Mouse (Mus musculus) v-Abl transformed pro-B cells (cell line): ENCODE results near the gene Hip1.

Experiments
- in situ Hi-C, 2 experiments: fragments of 400-800 bp; cut with MboI; formaldehyde crosslinking; loops; one replicate each; pipeline ENCODE4 v1.15.1; 2025; ENCODE audit not compliant: unreplicated experiment in 2 of 2

Hip1 gene

GRCm38 (mm10) chr5:135456515-135456914 is 88.4 kb downstream of the Hip1 start:
- in situ Hi-C loops: loop anchor here in 1 of 2 experiments (5.0 kb wide), 1 partner anchor 36 kb away; no protein-coding TSS in a partner anchor

- in situ Hi-C loops: loop anchor here in 1 of 2 experiments (5.0 kb wide), 1 partner anchor 33 kb away; no protein-coding TSS in a partner anchor
Observed at GRCm38 (mm10) chr5:135454256-135454655, 90.7 kb downstream of the Hip1 start.

- in situ Hi-C loops: loop anchor here in 1 of 2 experiments (5.0 kb wide), 1 partner anchor 36 kb away; no protein-coding TSS in a partner anchor
Observed at GRCm38 (mm10) chr5:135451559-135451958, 93.4 kb downstream of the Hip1 start.

- in situ Hi-C loops: loop anchor here in 1 of 2 experiments (5.0 kb wide), 1 partner anchor 36 kb away; no protein-coding TSS in a partner anchor
Observed at GRCm38 (mm10) chr5:135451100-135451499, 93.8 kb downstream of the Hip1 start.

- in situ Hi-C loops: no loop called here
Observed at GRCm38 (mm10) chr5:135445755-135446154, 99.2 kb downstream of the Hip1 start.

GRCm38 (mm10) chr5:135442430-135442829 is 102.5 kb downstream of the Hip1 start:
- in situ Hi-C loops: no loop called here

- in situ Hi-C loops: loop anchor here in 1 of 2 experiments (10.0 kb wide), 1 partner anchor 50 kb away; no protein-coding TSS in a partner anchor
Observed at GRCm38 (mm10) chr5:135435039-135435438, 109.9 kb downstream of the Hip1 start.

GRCm38 (mm10) chr5:135433861-135434260 is 111.1 kb downstream of the Hip1 start:
- in situ Hi-C loops: loop anchor here in 1 of 2 experiments (10.0 kb wide), 1 partner anchor 51 kb away; no protein-coding TSS in a partner anchor

- in situ Hi-C loops: loop anchor here in 1 of 2 experiments (10.0 kb wide), 1 partner anchor 54 kb away; no protein-coding TSS in a partner anchor
Observed at GRCm38 (mm10) chr5:135431111-135431510, 113.8 kb downstream of the Hip1 start.

- in situ Hi-C loops: no loop called here
Observed at GRCm38 (mm10) chr5:135428786-135429185, 116.1 kb downstream of the Hip1 start.

- in situ Hi-C loops: no loop called here
Observed at GRCm38 (mm10) chr5:135410266-135410665, 134.7 kb downstream of the Hip1 start.

GRCm38 (mm10) chr5:135408114-135408513 is 136.8 kb downstream of the Hip1 start:
- in situ Hi-C loops: loop anchor here in 1 of 2 experiments (10.0 kb wide), 2 partner anchors 357 to 447 kb away; no protein-coding TSS in a partner anchor

- in situ Hi-C loops: loop anchor here in 1 of 2 experiments (10.0 kb wide), 2 partner anchors 359 to 449 kb away; no protein-coding TSS in a partner anchor
Observed at GRCm38 (mm10) chr5:135405437-135405836, 139.5 kb downstream of the Hip1 start.

GRCm38 (mm10) chr5:135404623-135405022 is 140.3 kb downstream of the Hip1 start:
- in situ Hi-C loops: loop anchor here (5.0 to 10.0 kb wide), 6 partner anchors 88 to 450 kb away; no protein-coding TSS in a partner anchor

- in situ Hi-C loops: loop anchor here (5.0 to 10.0 kb wide), 6 partner anchors 92 to 455 kb away; no protein-coding TSS in a partner anchor
Observed at GRCm38 (mm10) chr5:135400244-135400643, 144.7 kb downstream of the Hip1 start.

- in situ Hi-C loops: no loop called here
Observed at GRCm38 (mm10) chr5:135399382-135399781, 145.5 kb downstream of the Hip1 start.

- in situ Hi-C loops: no loop called here
Observed at GRCm38 (mm10) chr5:135395826-135396225, 149.1 kb downstream of the Hip1 start.

GRCm38 (mm10) chr5:135394004-135394823 is 150.7 kb downstream of the Hip1 start, which contains the start of gene Pom121:
Gene Pom121 (minus strand): TSS chr5:135394546.
- in situ Hi-C loops: no loop called here

- in situ Hi-C loops: no loop called here
Observed at GRCm38 (mm10) chr5:135383771-135384170, 161.1 kb downstream of the Hip1 start.

GRCm38 (mm10) chr5:135382746-135383145 is 162.2 kb downstream of the Hip1 start:
- in situ Hi-C loops: no loop called here

GRCm38 (mm10) chr5:135381356-135381925 is 163.5 kb downstream of the Hip1 start:
- in situ Hi-C loops: no loop called here
